Mouse (Mus musculus) 3T3-L1 (cell line): ENCODE results near the gene Vmn1r103.
"Not testable (repeated sequence)": the region's sequence is repeated elsewhere in the genome, so short reads cannot be mapped to it uniquely, and the experiment has no call there.

Experiments
- DNase-seq: peaks from one replicate; pipeline ENCODE4 v3.0.0-alpha.2; 2015; ENCODE audit warnings: low read depth, low spot score

The Vmn1r103 gene

DNA sequence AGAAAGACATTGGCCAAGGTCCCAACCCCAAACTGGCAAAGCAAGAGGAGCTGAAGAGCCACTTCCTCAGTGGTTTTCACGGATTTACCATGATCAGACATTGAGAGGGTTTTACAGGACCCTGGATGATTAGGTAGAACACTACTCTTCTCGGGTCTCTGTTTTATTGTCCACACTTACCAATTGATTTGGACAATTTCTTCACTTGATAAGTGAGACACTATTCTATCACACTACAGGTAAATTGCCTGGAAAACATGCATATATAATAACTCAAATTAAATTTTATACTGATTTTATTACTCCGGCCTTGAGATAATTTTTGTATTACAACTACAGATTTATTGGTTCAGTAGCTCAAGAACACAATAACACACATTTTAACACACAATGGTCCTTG is at the start of gene Vmn1r103:
Gene Vmn1r103 (minus strand): TSS at position 101 of the 400 bp plus-strand sequence.
- not testable (repeated sequence) for DNase-seq

DNA sequence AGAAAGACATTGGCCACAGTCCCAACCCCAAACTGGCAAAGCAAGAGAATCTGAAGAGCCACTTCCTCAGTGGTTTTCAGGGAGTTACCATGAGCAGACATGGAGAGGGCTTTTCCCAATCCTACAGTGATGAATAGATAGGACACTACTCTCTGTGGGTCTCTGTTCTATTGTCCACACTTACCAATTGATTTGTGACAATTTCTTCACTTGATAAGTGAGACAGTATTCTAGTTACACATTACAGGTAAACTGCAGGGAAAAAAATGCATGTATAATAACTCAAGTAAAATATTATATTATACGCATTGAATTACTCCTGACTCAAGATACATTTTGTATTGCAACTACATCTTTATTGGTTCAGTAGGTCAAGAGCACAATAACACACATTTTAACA is 35.3 kb upstream of the Vmn1r103 start, which contains the start of gene Gm5726:
Gene Gm5726 (minus strand): TSS at position 101 of the 400 bp plus-strand sequence.
- not testable (repeated sequence) for DNase-seq

DNA sequence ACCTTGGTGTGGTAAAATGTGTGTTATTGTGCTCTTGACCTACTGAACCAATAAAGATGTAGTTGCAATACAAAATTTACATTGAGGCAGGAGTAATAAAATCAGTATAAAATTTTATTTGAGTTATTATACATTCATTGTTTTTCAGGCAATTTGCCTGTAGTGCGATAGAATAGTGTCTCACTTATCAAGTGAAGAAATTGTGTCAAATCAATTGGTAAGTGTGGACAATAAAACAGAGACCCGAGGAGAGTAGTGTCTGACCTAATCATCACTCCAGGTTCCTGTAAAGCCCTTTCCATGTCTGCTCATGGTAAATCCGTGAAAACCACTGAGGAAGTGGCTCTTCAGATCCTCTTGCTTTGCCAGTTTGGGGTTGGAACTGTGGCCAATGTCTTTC is 23.2 kb upstream of the Vmn1r103 start, which contains the start of gene Vmn1r104:
Gene Vmn1r104 (plus strand): TSS at position 301 of the 400 bp plus-strand sequence.
- not testable (repeated sequence) for DNase-seq

DNA sequence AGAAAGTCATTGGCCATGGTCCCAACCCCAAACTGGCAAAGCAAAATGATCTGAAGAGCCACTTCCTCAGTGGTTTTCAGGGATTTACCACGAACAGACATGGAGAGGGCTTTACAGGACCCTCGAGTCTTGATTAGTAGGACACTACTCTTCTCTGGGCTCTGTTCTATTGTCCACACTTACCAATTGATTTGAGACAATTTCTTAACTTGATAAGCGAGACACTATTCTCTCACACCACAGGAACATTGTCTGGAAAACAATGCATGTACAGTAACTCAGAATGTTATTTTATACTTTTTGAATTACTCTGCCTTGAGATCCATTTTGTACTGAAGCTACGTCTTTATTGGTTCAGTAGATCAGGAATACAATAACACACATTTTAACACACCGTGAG is 35.5 kb downstream of the Vmn1r103 start, which contains the start of gene Gm10670:
Gene Gm10670 (minus strand): TSS at position 101 of the 400 bp plus-strand sequence.
- not testable (repeated sequence) for DNase-seq
